Mouse (Mus musculus) embryonic facial prominence, embryonic 13.5 days (tissue): Measurements from ENCODE around the gene Rpgrip1l. TPM values are rescaled to one million over a fixed set of nuclear protein-coding genes. Genes with fewer than 3 reads are reported as not detected.

Experiments used
- ATAC-seq: fragments of 200-750 bp; cut with Nextera tagmentation; 2 replicates; pipeline ENCODE4 v1.8.0; 2017; ENCODE audit warnings: low read depth; ENCODE audit not compliant: insufficient number of reproducible peaks, insufficient read depth, low FRiP score, low TSS enrichment
- H3K27ac ChIP-seq: fragments of 300-500 bp; sonication (generic); 2 replicates; pipeline ENCODE4 v1.5.1; 2015; ENCODE audit warnings: moderate library complexity, mild to moderate bottlenecking, inconsistent platforms
- H3K27me3 ChIP-seq: fragments of 300-500 bp; sonication (generic); 2 replicates; pipeline ENCODE4 v1.6.1; 2015; ENCODE audit warnings: mild to moderate bottlenecking, inconsistent platforms
- H3K36me3 ChIP-seq: fragments of 300-500 bp; sonication (generic); 2 replicates; pipeline ENCODE4 v1.6.1; 2015; ENCODE audit warnings: mild to moderate bottlenecking, inconsistent platforms
- H3K4me1 ChIP-seq: fragments of 300-500 bp; sonication (generic); 2 replicates; pipeline ENCODE4 v1.6.1; 2015; ENCODE audit warnings: inconsistent platforms
- H3K4me2 ChIP-seq: fragments of 300-500 bp; sonication (generic); 2 replicates; pipeline ENCODE4 v1.6.1; 2015; ENCODE audit warnings: moderate library complexity, mild to moderate bottlenecking, inconsistent platforms
- H3K4me3 ChIP-seq: fragments of 300-500 bp; sonication (generic); 2 replicates; pipeline ENCODE4 v1.5.1; 2015; ENCODE audit warnings: mild to moderate bottlenecking, inconsistent platforms
- H3K9ac ChIP-seq: fragments of 300-500 bp; sonication (generic); 2 replicates; pipeline ENCODE4 v1.6.1; 2015; ENCODE audit warnings: mild to moderate bottlenecking, inconsistent platforms
- H3K9me3 ChIP-seq: fragments of 300-500 bp; sonication (generic); 2 replicates; pipeline ENCODE4 v1.6.1; 2016; ENCODE audit warnings: inconsistent platforms
- WGBS: fragments of 180-500 bp; shearing (Covaris S2); methylation state at CpG from one replicate; pipeline ENCODE4 v1.1.7; 2015; ENCODE audit warnings: mixed read lengths; 5-methylcytosine and 5-hydroxymethylcytosine counted together
- polyA plus RNA-seq: library from polyadenylated mRNA; unstranded; fragments of >200 nt; fragmentation: Nextera tagmentation; extraction: Ambion mirVana; gene quantifications from 2 replicates; pipeline ENCODE4 v1.2.1, GENCODE M21; 2015

The Rpgrip1l gene
- polyA plus RNA-seq: 18.1 and 21.5 TPM in 2 replicates

GRCm38 (mm10) chr8:91312835-91313832 is at the start of gene Rpgrip1l, which contains the start of gene Fto:
Gene Rpgrip1l, minus strand, starts transcription at chr8:91313262.
Gene Fto, plus strand, starts transcription at chr8:91313525.
- ATAC-seq: peak; percentile 100
- H3K27ac ChIP-seq: peak within 1 kb of the TSS; percentile 81
- H3K4me3 ChIP-seq: peak within 1 kb of the TSS; percentile 71
- no peaks in the 10 kb centered on the region for H3K27me3 ChIP-seq
- peak within 1 kb of the TSS; percentile 75 for H3K4me2 ChIP-seq
- peak within 1 kb of the TSS; percentile 87 for H3K9ac ChIP-seq
- peaks cover 3% of the 10 kb centered on the region; the same call in 1 of the 2 replicates for H3K36me3 ChIP-seq
- no peaks in the 10 kb centered on the region for H3K9me3 ChIP-seq
- H3K4me1 ChIP-seq: peaks cover 24% of the 10 kb centered on the region
- under 1% methylated on average over 59 of the region's 59 CpGs for WGBS

- Histone ChIP-seq H3K9ac (no peak overlapping the region), H3K36me3 (no peaks in the 10 kb centered on the region), H3K27me3 (no peaks in the 10 kb centered on the region), H3K4me2 (no peak overlapping the region), H3K9me3 (no peaks in the 10 kb centered on the region), H3K27ac (no peak overlapping the region), H3K4me3 (no peak overlapping the region), H3K4me1 (peaks cover 34% of the 10 kb centered on the region)
- no peak for ATAC-seq
- 88% methylated on average over 10 of the region's 10 CpGs for WGBS
Observed at GRCm38 (mm10) chr8:91360644-91361357, 47.7 kb upstream of the Rpgrip1l start.

- H3K27ac ChIP-seq: no peak overlapping the region
- no peak overlapping the region for H3K4me2 ChIP-seq
- no peaks in the 10 kb centered on the region for H3K27me3 ChIP-seq
- H3K4me3 ChIP-seq: no peak overlapping the region
- WGBS: 62% methylated on average over 9 of the region's 9 CpGs
- no peak for ATAC-seq
- no peaks in the 10 kb centered on the region for H3K36me3 ChIP-seq
- H3K4me1 ChIP-seq: peaks cover 35% of the 10 kb centered on the region
- no peak overlapping the region for H3K9ac ChIP-seq
- H3K9me3 ChIP-seq: no peaks in the 10 kb centered on the region
Observed at GRCm38 (mm10) chr8:91359511-91359910, 46.4 kb upstream of the Rpgrip1l start.

- Histone ChIP-seq H3K27me3 (no peaks in the 10 kb centered on the region), H3K4me1 (peaks cover 42% of the 10 kb centered on the region), H3K9me3 (no peaks in the 10 kb centered on the region), H3K4me3 (no peak overlapping the region), H3K9ac (no peak overlapping the region), H3K36me3 (no peaks in the 10 kb centered on the region), H3K27ac (no peak overlapping the region), H3K4me2 (no peak overlapping the region)
- no peak for ATAC-seq
- WGBS: 77% methylated on average over 5 of the region's 5 CpGs
Observed at GRCm38 (mm10) chr8:91358016-91358415, 45.0 kb upstream of the Rpgrip1l start.

- H3K9ac ChIP-seq: no peak overlapping the region
- no peaks in the 10 kb centered on the region for H3K27me3 ChIP-seq
- H3K4me3 ChIP-seq: no peak overlapping the region
- H3K4me1 ChIP-seq: peaks cover 39% of the 10 kb centered on the region
- ATAC-seq: no peak
- no peak overlapping the region for H3K27ac ChIP-seq
- no peaks in the 10 kb centered on the region for H3K36me3 ChIP-seq
- H3K4me2 ChIP-seq: no peak overlapping the region
- no peaks in the 10 kb centered on the region for H3K9me3 ChIP-seq
- 87% methylated on average over 4 of the region's 4 CpGs for WGBS
Observed at GRCm38 (mm10) chr8:91357493-91358014, 44.5 kb upstream of the Rpgrip1l start.

GRCm38 (mm10) chr8:91355956-91356699 is 43.1 kb upstream of the Rpgrip1l start:
- whole genome bisulfite sequencing: 88% methylated on average over 11 of the region's 11 CpGs
- H3K4me3 ChIP-seq: no peak overlapping the region
- H3K27ac ChIP-seq: no peak overlapping the region
- no peaks in the 10 kb centered on the region for H3K27me3 ChIP-seq
- H3K36me3 ChIP-seq: no peaks in the 10 kb centered on the region
- H3K4me1 ChIP-seq: peaks cover 39% of the 10 kb centered on the region
- H3K9ac ChIP-seq: no peak overlapping the region
- ATAC-seq: no peak
- H3K9me3 ChIP-seq: no peaks in the 10 kb centered on the region
- H3K4me2 ChIP-seq: no peak overlapping the region

GRCm38 (mm10) chr8:91355301-91355905 is 42.3 kb upstream of the Rpgrip1l start:
- Histone ChIP-seq H3K27me3 (no peaks in the 10 kb centered on the region), H3K9ac (no peak overlapping the region), H3K27ac (no peak overlapping the region), H3K36me3 (no peaks in the 10 kb centered on the region), H3K9me3 (no peaks in the 10 kb centered on the region), H3K4me3 (no peak overlapping the region), H3K4me1 (peaks cover 37% of the 10 kb centered on the region), H3K4me2 (no peak overlapping the region)
- no peak for ATAC-seq
- 35% methylated on average over 10 of the region's 10 CpGs for WGBS

GRCm38 (mm10) chr8:91353907-91354306 is 40.8 kb upstream of the Rpgrip1l start:
- H3K36me3 ChIP-seq: peaks cover 7% of the 10 kb centered on the region; the same call in 1 of the 2 replicates
- no peaks in the 10 kb centered on the region for H3K27me3 ChIP-seq
- H3K27ac ChIP-seq: no peak overlapping the region
- peaks cover 28% of the 10 kb centered on the region for H3K4me1 ChIP-seq
- no peak for ATAC-seq
- WGBS: 83% methylated on average over 4 of the region's 4 CpGs
- H3K9me3 ChIP-seq: no peaks in the 10 kb centered on the region
- no peak overlapping the region for H3K4me3 ChIP-seq
- H3K4me2 ChIP-seq: no peak overlapping the region
- no peak overlapping the region for H3K9ac ChIP-seq

- 76% methylated on average over 5 of the region's 5 CpGs for WGBS
- H3K4me3 ChIP-seq: no peak overlapping the region
- ATAC-seq: no peak
- H3K27ac ChIP-seq: no peak overlapping the region
- H3K4me1 ChIP-seq: peaks cover 28% of the 10 kb centered on the region
- no peak overlapping the region for H3K4me2 ChIP-seq
- H3K27me3 ChIP-seq: no peaks in the 10 kb centered on the region
- H3K9me3 ChIP-seq: no peaks in the 10 kb centered on the region
- H3K36me3 ChIP-seq: peaks cover 7% of the 10 kb centered on the region; the same call in 1 of the 2 replicates
- no peak overlapping the region for H3K9ac ChIP-seq
Observed at GRCm38 (mm10) chr8:91353062-91353461, 40.0 kb upstream of the Rpgrip1l start.

GRCm38 (mm10) chr8:91352598-91352997 is 39.5 kb upstream of the Rpgrip1l start:
- no peak for ATAC-seq
- Histone ChIP-seq H3K9ac (no peak overlapping the region), H3K4me2 (no peak overlapping the region), H3K9me3 (no peaks in the 10 kb centered on the region), H3K27me3 (no peaks in the 10 kb centered on the region), H3K4me3 (no peak overlapping the region), H3K27ac (no peak overlapping the region), H3K36me3 (peaks cover 7% of the 10 kb centered on the region; the same call in 1 of the 2 replicates), H3K4me1 (peaks cover 32% of the 10 kb centered on the region)
- WGBS: 90% methylated on average over 3 of the region's 3 CpGs
